Mouse (Mus musculus): ENCODE measurements at regions not wholly inside any gene's neighbourhood (a gene's known extent, or its start where the extent isn't known, plus 50 kb on each side); places are given as distances from the start of the nearest gene placed in this dataset.

- Histone ChIP-seq H3K36me3 (ENCODE audit: control insufficient read depth, insufficient read depth) (no peaks in the 10 kb centered on the region), H3K4me3 (ENCODE audit: insufficient read depth, poor library complexity, severe bottlenecking) (no peak overlapping the region), H3K79me2 (ENCODE audit: control insufficient read depth, insufficient read depth) (no peaks in the 10 kb centered on the region), H3K79me3 (ENCODE audit: low read depth) (no peaks in the 10 kb centered on the region), H3ac (ENCODE audit: control insufficient read depth, insufficient read length, low read depth) (no peak overlapping the region), H3K27me3 (ENCODE audit: control insufficient read depth, insufficient read depth, insufficient read length) (no peaks in the 10 kb centered on the region)
- TF ChIP-seq CEBPB (IDR thresholded peaks at IDR 0.05; ENCODE audit: low read depth) (no peak), MYOD1 (IDR thresholded peaks at IDR 0.05; ENCODE audit: control insufficient read depth, insufficient read length, low read depth) (no peak), USF1 (IDR thresholded peaks at IDR 0.05; ENCODE audit: low read depth) (no peak), FOSL1 (IDR thresholded peaks at IDR 0.05; ENCODE audit: insufficient read depth, low read length, poor library complexity, severe bottlenecking) (no peak), MYOG (IDR thresholded peaks at IDR 0.05; ENCODE audit: control insufficient read depth, extremely low read depth, insufficient read length) (no peak), MAX (IDR thresholded peaks at IDR 0.05) (no peak), CTCF (IDR thresholded peaks at IDR 0.05; ENCODE audit: control insufficient read depth, insufficient read depth, insufficient read length) (no peak)
These were observed 577.1 kb downstream of the Gm19410 start for GRCm38 (mm10) chr8:36342650-36343049.

GRCm38 (mm10) chr8:36346682-36347324 lies 581.2 kb downstream of the Gm19410 start:
- TF ChIP-seq MYOD1 (IDR thresholded peaks at IDR 0.05; ENCODE audit: control insufficient read depth, insufficient read length, low read depth), result no peak
- peak; percentile 78 for TF ChIP-seq CTCF (IDR thresholded peaks at IDR 0.05; ENCODE audit: control insufficient read depth, insufficient read depth, insufficient read length)
- TF ChIP-seq FOSL1 (IDR thresholded peaks at IDR 0.05; ENCODE audit: insufficient read depth, low read length, poor library complexity, severe bottlenecking), result no peak
- TF ChIP-seq CEBPB (IDR thresholded peaks at IDR 0.05; ENCODE audit: low read depth), result no peak
- TF ChIP-seq MAX (IDR thresholded peaks at IDR 0.05), result no peak
- TF ChIP-seq USF1 (IDR thresholded peaks at IDR 0.05; ENCODE audit: low read depth), result no peak
- no peak for TF ChIP-seq MYOG (IDR thresholded peaks at IDR 0.05; ENCODE audit: control insufficient read depth, extremely low read depth, insufficient read length)
- no peaks in the 10 kb centered on the region for H3K79me2 ChIP-seq (ENCODE audit: control insufficient read depth, insufficient read depth)

GRCm38 (mm10) chr8:36348067-36348466 lies 582.5 kb downstream of the Gm19410 start:
- no peak overlapping the region for H3ac ChIP-seq (ENCODE audit: control insufficient read depth, insufficient read length, low read depth)
- no peaks in the 10 kb centered on the region for H3K79me3 ChIP-seq (ENCODE audit: low read depth)
- no peaks in the 10 kb centered on the region for H3K79me2 ChIP-seq (ENCODE audit: control insufficient read depth, insufficient read depth)
- TF ChIP-seq CTCF (IDR thresholded peaks at IDR 0.05; ENCODE audit: control insufficient read depth, insufficient read depth, insufficient read length) (no peak), MAX (IDR thresholded peaks at IDR 0.05) (no peak), FOSL1 (IDR thresholded peaks at IDR 0.05; ENCODE audit: insufficient read depth, low read length, poor library complexity, severe bottlenecking) (no peak), MYOD1 (IDR thresholded peaks at IDR 0.05; ENCODE audit: control insufficient read depth, insufficient read length, low read depth) (no peak), USF1 (IDR thresholded peaks at IDR 0.05; ENCODE audit: low read depth) (no peak), CEBPB (IDR thresholded peaks at IDR 0.05; ENCODE audit: low read depth) (no peak), MYOG (IDR thresholded peaks at IDR 0.05; ENCODE audit: control insufficient read depth, extremely low read depth, insufficient read length) (no peak)
- no peaks in the 10 kb centered on the region for H3K36me3 ChIP-seq (ENCODE audit: control insufficient read depth, insufficient read depth)
- H3K27me3 ChIP-seq (ENCODE audit: control insufficient read depth, insufficient read depth, insufficient read length), result peaks cover 6% of the 10 kb centered on the region
- no peak overlapping the region for H3K4me3 ChIP-seq (ENCODE audit: insufficient read depth, poor library complexity, severe bottlenecking)

More at GRCm38 (mm10) chr8:36346682-36347324, 581.2 kb downstream of the Gm19410 start:
- Histone ChIP-seq H3ac (ENCODE audit: control insufficient read depth, insufficient read length, low read depth) (no peak overlapping the region), H3K4me3 (ENCODE audit: insufficient read depth, poor library complexity, severe bottlenecking) (no peak overlapping the region), H3K36me3 (ENCODE audit: control insufficient read depth, insufficient read depth) (no peaks in the 10 kb centered on the region), H3K79me3 (ENCODE audit: low read depth) (no peaks in the 10 kb centered on the region), H3K27me3 (ENCODE audit: control insufficient read depth, insufficient read depth, insufficient read length) (peaks cover 6% of the 10 kb centered on the region)

- Histone ChIP-seq H3ac (ENCODE audit: control insufficient read depth, insufficient read length, low read depth) (no peak overlapping the region), H3K36me3 (ENCODE audit: control insufficient read depth, insufficient read depth) (no peaks in the 10 kb centered on the region), H3K79me3 (ENCODE audit: low read depth) (no peaks in the 10 kb centered on the region), H3K4me3 (ENCODE audit: insufficient read depth, poor library complexity, severe bottlenecking) (no peak overlapping the region), H3K79me2 (ENCODE audit: control insufficient read depth, insufficient read depth) (no peaks in the 10 kb centered on the region), H3K27me3 (ENCODE audit: control insufficient read depth, insufficient read depth, insufficient read length) (no peaks in the 10 kb centered on the region)
- TF ChIP-seq MAX (IDR thresholded peaks at IDR 0.05) (no peak), USF1 (IDR thresholded peaks at IDR 0.05; ENCODE audit: low read depth) (no peak), FOSL1 (IDR thresholded peaks at IDR 0.05; ENCODE audit: insufficient read depth, low read length, poor library complexity, severe bottlenecking) (no peak), MYOD1 (IDR thresholded peaks at IDR 0.05; ENCODE audit: control insufficient read depth, insufficient read length, low read depth) (no peak), MYOG (IDR thresholded peaks at IDR 0.05; ENCODE audit: control insufficient read depth, extremely low read depth, insufficient read length) (no peak), CEBPB (IDR thresholded peaks at IDR 0.05; ENCODE audit: low read depth) (no peak), CTCF (IDR thresholded peaks at IDR 0.05; ENCODE audit: control insufficient read depth, insufficient read depth, insufficient read length) (no peak)
These were observed 589.3 kb downstream of the Gm19410 start for GRCm38 (mm10) chr8:36354926-36355325.

GRCm38 (mm10) chr8:36358998-36359397 lies 593.4 kb downstream of the Gm19410 start:
- Histone ChIP-seq H3K27me3 (ENCODE audit: control insufficient read depth, insufficient read depth, insufficient read length) (peaks cover 4% of the 10 kb centered on the region), H3K36me3 (ENCODE audit: control insufficient read depth, insufficient read depth) (no peaks in the 10 kb centered on the region), H3K4me3 (ENCODE audit: insufficient read depth, poor library complexity, severe bottlenecking) (no peak overlapping the region), H3ac (ENCODE audit: control insufficient read depth, insufficient read length, low read depth) (no peak overlapping the region), H3K79me2 (ENCODE audit: control insufficient read depth, insufficient read depth) (no peaks in the 10 kb centered on the region), H3K79me3 (ENCODE audit: low read depth) (no peaks in the 10 kb centered on the region)
- TF ChIP-seq USF1 (IDR thresholded peaks at IDR 0.05; ENCODE audit: low read depth) (no peak), CTCF (IDR thresholded peaks at IDR 0.05; ENCODE audit: control insufficient read depth, insufficient read depth, insufficient read length) (no peak), MYOD1 (IDR thresholded peaks at IDR 0.05; ENCODE audit: control insufficient read depth, insufficient read length, low read depth) (no peak), FOSL1 (IDR thresholded peaks at IDR 0.05; ENCODE audit: insufficient read depth, low read length, poor library complexity, severe bottlenecking) (no peak), CEBPB (IDR thresholded peaks at IDR 0.05; ENCODE audit: low read depth) (no peak), MYOG (IDR thresholded peaks at IDR 0.05; ENCODE audit: control insufficient read depth, extremely low read depth, insufficient read length) (no peak), MAX (IDR thresholded peaks at IDR 0.05) (no peak)
